Mouse (Mus musculus): Measurements from ENCODE around the gene Echdc1.

- TF ChIP-seq CTCF (IDR thresholded peaks at IDR 0.05; ENCODE audit: low read depth, low read length) (no peak), POLR2A (IDR thresholded peaks at IDR 0.05; ENCODE audit: borderline replicate concordance, low read depth, low read length) (no peak)
Measured at GRCm38 (mm10) chr10:29344232-29344631, 31.3 kb downstream of the Echdc1 start.
